Mouse (Mus musculus) intestine, embryonic 14.5 days (tissue): ENCODE measurements around the gene Tmed11. TPM values are rescaled to one million over a fixed set of nuclear protein-coding genes. Genes with fewer than 3 reads are reported as not detected.
"Not testable (repeated sequence)": the region's sequence is repeated elsewhere in the genome, so short reads cannot be mapped to it uniquely, and the experiment has no call there.

Source experiments
- ATAC-seq: fragments of 200-750 bp; cut with Nextera tagmentation; replicated peaks from 2 replicates; pipeline ENCODE4 v1.8.0; 2017; ENCODE audit warnings: low read depth, moderate number of reproducible peaks, moderate TSS enrichment, moderate library complexity; ENCODE audit not compliant: low FRiP score, low TSS enrichment
- DNase-seq: peaks from one replicate; pipeline ENCODE4 v3.0.0-alpha.2; 2018; ENCODE audit warnings: low spot score
- H3K27ac ChIP-seq: fragments of 300-500 bp; sonication (generic); 2 replicates; pipeline ENCODE4 v1.5.1; 2014; ENCODE audit warnings: low read depth, mild to moderate bottlenecking, control low read depth
- H3K27me3 ChIP-seq: fragments of 300-500 bp; sonication (generic); replicated peaks from 2 replicates; pipeline ENCODE4 v1.6.1; 2014; ENCODE audit warnings: low read length, control low read depth; ENCODE audit not compliant: control insufficient read depth, insufficient read depth
- H3K36me3 ChIP-seq: fragments of 300-500 bp; sonication (generic); 2 replicates; pipeline ENCODE4 v1.6.1; 2014; ENCODE audit warnings: low read length, control low read depth; ENCODE audit not compliant: control insufficient read depth, insufficient read depth
- H3K4me1 ChIP-seq: fragments of 300-500 bp; sonication (generic); replicated peaks from 2 replicates; pipeline ENCODE4 v1.6.1; 2014; ENCODE audit warnings: low read length, control low read depth, mixed read lengths; ENCODE audit not compliant: control insufficient read depth, insufficient read depth
- H3K4me2 ChIP-seq: fragments of 300-500 bp; sonication (generic); 2 replicates; pipeline ENCODE4 v1.6.1; 2014; ENCODE audit warnings: low read length
- H3K4me3 ChIP-seq: fragments of 300-500 bp; sonication (generic); 2 replicates; pipeline ENCODE4 v1.5.1; 2014; ENCODE audit warnings: low read depth, low read length, control low read depth, mixed read lengths
- H3K9ac ChIP-seq: fragments of 300-500 bp; sonication (generic); 2 replicates; pipeline ENCODE4 v1.6.1; 2014; ENCODE audit warnings: mild to moderate bottlenecking, low read length
- H3K9me3 ChIP-seq: fragments of 300-500 bp; sonication (generic); 2 replicates; pipeline ENCODE4 v1.6.1; 2016; ENCODE audit warnings: low read length, control low read depth; ENCODE audit not compliant: control insufficient read depth
- WGBS: fragments of 180-500 bp; shearing (Covaris S2); extraction: QIAGEN DNeasy Blood & Tissue Kit; methylation state at CpG from one replicate; pipeline ENCODE4 v1.1.7; 2014; 5-methylcytosine and 5-hydroxymethylcytosine counted together
- polyA plus RNA-seq: library from polyadenylated mRNA; unstranded; fragments of >200 nt; fragmentation: Nextera tagmentation; extraction: Ambion mirVana; gene quantifications from 2 replicates; pipeline ENCODE4 v1.2.1, GENCODE M21; 2014

Tmed11 gene
- polyA plus RNA-seq, 1 experiment from 2014 or later, result not detected

- H3K9ac ChIP-seq, H3K36me3 ChIP-seq, ATAC-seq, H3K9me3 ChIP-seq, DNase-seq, H3K27me3 ChIP-seq, H3K27ac ChIP-seq, H3K4me3 ChIP-seq, H3K4me2 ChIP-seq, H3K4me1 ChIP-seq: not testable (repeated sequence)
- 76% methylated on average over 4 of the region's 4 CpGs for WGBS
Measured at GRCm38 (mm10) chr5:108751258-108751657, 43.9 kb downstream of the Tmed11 start.

GRCm38 (mm10) chr5:108750328-108751210 lies 44.6 kb downstream of the Tmed11 start:
- no peak overlapping the region for H3K4me3 ChIP-seq
- no peak for ATAC-seq
- no peaks in the 10 kb centered on the region for H3K9me3 ChIP-seq
- H3K36me3 ChIP-seq, result no peaks in the 10 kb centered on the region
- 73% methylated on average over 5 of the region's 5 CpGs for WGBS
- no peak for DNase-seq
- no peaks in the 10 kb centered on the region for H3K27me3 ChIP-seq
- H3K27ac ChIP-seq, result no peak overlapping the region
- no peaks in the 10 kb centered on the region for H3K4me1 ChIP-seq
- H3K9ac ChIP-seq, result no peak overlapping the region
- no peak overlapping the region for H3K4me2 ChIP-seq

- H3K9ac ChIP-seq, result no peak overlapping the region
- DNase-seq (no peak), ATAC-seq (no peak)
- 81% methylated on average over 3 of the region's 3 CpGs for WGBS
- no peak overlapping the region for H3K27ac ChIP-seq
- no peaks in the 10 kb centered on the region for H3K36me3 ChIP-seq
- no peak overlapping the region for H3K4me3 ChIP-seq
- no peaks in the 10 kb centered on the region for H3K27me3 ChIP-seq
- no peaks in the 10 kb centered on the region for H3K9me3 ChIP-seq
- no peaks in the 10 kb centered on the region for H3K4me1 ChIP-seq
- no peak overlapping the region for H3K4me2 ChIP-seq
Measured at GRCm38 (mm10) chr5:108744629-108745028, 50.5 kb downstream of the Tmed11 start.

GRCm38 (mm10) chr5:108743856-108744255 lies 51.3 kb downstream of the Tmed11 start:
- no peaks in the 10 kb centered on the region for H3K9me3 ChIP-seq
- no peak overlapping the region for H3K27ac ChIP-seq
- no peak for DNase-seq
- H3K4me2 ChIP-seq, result no peak overlapping the region
- no peaks in the 10 kb centered on the region for H3K27me3 ChIP-seq
- no peaks in the 10 kb centered on the region for H3K4me1 ChIP-seq
- H3K4me3 ChIP-seq, result no peak overlapping the region
- no peak overlapping the region for H3K9ac ChIP-seq
- no peaks in the 10 kb centered on the region for H3K36me3 ChIP-seq
- no peak for ATAC-seq
- WGBS, result 59% methylated on average over 2 of the region's 2 CpGs

GRCm38 (mm10) chr5:108742596-108742995 lies 52.6 kb downstream of the Tmed11 start:
- ATAC-seq (no peak), DNase-seq (no peak)
- H3K27ac ChIP-seq, result no peak overlapping the region
- no peak overlapping the region for H3K4me2 ChIP-seq
- no peaks in the 10 kb centered on the region for H3K4me1 ChIP-seq
- no peaks in the 10 kb centered on the region for H3K9me3 ChIP-seq
- H3K9ac ChIP-seq, result no peak overlapping the region
- no peaks in the 10 kb centered on the region for H3K36me3 ChIP-seq
- H3K27me3 ChIP-seq, result no peaks in the 10 kb centered on the region
- no peak overlapping the region for H3K4me3 ChIP-seq
- 64% methylated on average over 2 of the region's 2 CpGs for WGBS

- H3K27me3 ChIP-seq, result no peaks in the 10 kb centered on the region
- H3K4me1 ChIP-seq, result no peaks in the 10 kb centered on the region
- no peak for DNase-seq
- no peaks in the 10 kb centered on the region for H3K36me3 ChIP-seq
- H3K4me3 ChIP-seq, result no peak overlapping the region
- H3K9me3 ChIP-seq, result no peaks in the 10 kb centered on the region
- H3K9ac ChIP-seq, result no peak overlapping the region
- H3K27ac ChIP-seq, result no peak overlapping the region
- H3K4me2 ChIP-seq, result no peak overlapping the region
- ATAC-seq, result no peak
- WGBS, result 81% methylated on average over 2 of the region's 2 CpGs
Measured at GRCm38 (mm10) chr5:108741844-108742243, 53.3 kb downstream of the Tmed11 start.

- H3K4me3 ChIP-seq, result no peak overlapping the region
- H3K4me2 ChIP-seq, result no peak overlapping the region
- WGBS, result 84% methylated on average over 1 of the region's 1 CpGs
- no peaks in the 10 kb centered on the region for H3K4me1 ChIP-seq
- H3K27ac ChIP-seq, result no peak overlapping the region
- ATAC-seq (0 out of 2 replicates have a peak, but pooled peaks have one; percentile 54), DNase-seq (no peak)
- no peaks in the 10 kb centered on the region for H3K36me3 ChIP-seq
- H3K27me3 ChIP-seq, result no peaks in the 10 kb centered on the region
- H3K9ac ChIP-seq, result no peak overlapping the region
- no peaks in the 10 kb centered on the region for H3K9me3 ChIP-seq
Measured at GRCm38 (mm10) chr5:108727425-108727824, 67.7 kb downstream of the Tmed11 start.
